Mouse (Mus musculus) stomach, embryonic 14.5 days (tissue): ENCODE results near the gene Mcrip1. TPM values are rescaled to one million over a fixed set of nuclear protein-coding genes. Genes with fewer than 3 reads are reported as not detected.
A peak's percentile ranks its signal among the peaks of the same experiment; 100 is the strongest.

Source experiments
- ATAC-seq: fragments of 200-750 bp; cut with Nextera tagmentation; 2 replicates; pipeline ENCODE4 v1.8.0; 2017; ENCODE audit warnings: low read depth, moderate TSS enrichment; ENCODE audit not compliant: insufficient number of reproducible peaks, insufficient read depth, low FRiP score
- H3K27ac ChIP-seq: fragments of 300-500 bp; sonication (generic); 2 replicates; pipeline ENCODE4 v1.5.1; 2014; ENCODE audit warnings: mild to moderate bottlenecking, low read length, moderate library complexity, mixed read lengths
- H3K27me3 ChIP-seq: fragments of 300-500 bp; sonication (generic); 2 replicates; pipeline ENCODE4 v1.6.1; 2014; ENCODE audit warnings: low read length, control low read depth, mixed read lengths; ENCODE audit not compliant: control insufficient read depth, insufficient read depth
- H3K36me3 ChIP-seq: fragments of 300-500 bp; sonication (generic); 2 replicates; pipeline ENCODE4 v1.6.1; 2014; ENCODE audit warnings: mild to moderate bottlenecking, control low read depth, low read length, moderate library complexity, mixed read lengths; ENCODE audit not compliant: control insufficient read depth, insufficient read depth
- H3K4me1 ChIP-seq: fragments of 300-500 bp; sonication (generic); 2 replicates; pipeline ENCODE4 v1.6.1; 2014; ENCODE audit warnings: low read length, control low read depth, mixed read lengths; ENCODE audit not compliant: control insufficient read depth, insufficient read depth
- H3K4me2 ChIP-seq: fragments of 300-500 bp; sonication (generic); replicated peaks from 2 replicates; pipeline ENCODE4 v1.6.1; 2014; ENCODE audit warnings: low read depth, low read length, control low read depth
- H3K4me3 ChIP-seq: fragments of 300-500 bp; sonication (generic); 2 replicates; pipeline ENCODE4 v1.5.1; 2014; ENCODE audit warnings: low read depth, low read length, control low read depth
- H3K9ac ChIP-seq: fragments of 300-500 bp; sonication (generic); replicated peaks from 2 replicates; pipeline ENCODE4 v1.6.1; 2014; ENCODE audit warnings: low read depth, mild to moderate bottlenecking, control low read depth, low read length, moderate library complexity, mixed read lengths
- H3K9me3 ChIP-seq: fragments of 300-500 bp; sonication (generic); 2 replicates; pipeline ENCODE4 v1.6.1; 2016; ENCODE audit warnings: low read depth, low read length, control low read depth; ENCODE audit not compliant: control insufficient read depth
- WGBS: fragments of 180-500 bp; shearing (Covaris S2); extraction: QIAGEN DNeasy Blood & Tissue Kit; methylation state at CpG from one replicate; pipeline ENCODE4 v1.1.7; 2014; 5-methylcytosine and 5-hydroxymethylcytosine counted together
- polyA plus RNA-seq: library from polyadenylated mRNA; unstranded; fragments of >200 nt; fragmentation: Nextera tagmentation; extraction: Ambion mirVana; gene quantifications from 2 replicates; pipeline ENCODE4 v1.2.1, GENCODE M21; 2014

Gene Mcrip1
- polyA plus RNA-seq, 1 experiment from 2014 or later = 239 TPM

- no peak overlapping the region for H3K4me2 ChIP-seq
- no peak overlapping the region for H3K9ac ChIP-seq
- no peaks in the 10 kb centered on the region for H3K9me3 ChIP-seq
- H3K27ac ChIP-seq = peak overlapping the region; percentile 79
- WGBS = 71% methylated on average over 9 of the region's 9 CpGs
- H3K4me3 ChIP-seq = no peak overlapping the region
- H3K4me1 ChIP-seq = peaks cover 10% of the 10 kb centered on the region
- no peak; the same call in 1 of the 2 replicates for ATAC-seq
- no peaks in the 10 kb centered on the region for H3K27me3 ChIP-seq
- no peaks in the 10 kb centered on the region for H3K36me3 ChIP-seq
These were observed 41.1 kb downstream of the Mcrip1 start for GRCm38 (mm10) chr11:120508290-120508870.

GRCm38 (mm10) chr11:120507611-120508289 lies 41.8 kb downstream of the Mcrip1 start:
- peak overlapping the region; percentile 79 for H3K27ac ChIP-seq
- peak; percentile 83 for ATAC-seq
- H3K36me3 ChIP-seq = no peaks in the 10 kb centered on the region
- H3K4me3 ChIP-seq = no peak overlapping the region
- no peak overlapping the region for H3K4me2 ChIP-seq
- 57% methylated on average over 13 of the region's 13 CpGs for WGBS
- H3K9me3 ChIP-seq = no peaks in the 10 kb centered on the region
- H3K4me1 ChIP-seq = peaks cover 10% of the 10 kb centered on the region
- no peaks in the 10 kb centered on the region for H3K27me3 ChIP-seq
- H3K9ac ChIP-seq = no peak overlapping the region

GRCm38 (mm10) chr11:120506899-120507298 lies 42.6 kb downstream of the Mcrip1 start:
- H3K4me1 ChIP-seq = peaks cover 10% of the 10 kb centered on the region
- peak overlapping the region; percentile 77 for H3K27ac ChIP-seq
- H3K36me3 ChIP-seq = no peaks in the 10 kb centered on the region
- no peak overlapping the region for H3K4me2 ChIP-seq
- no peaks in the 10 kb centered on the region for H3K9me3 ChIP-seq
- H3K27me3 ChIP-seq = no peaks in the 10 kb centered on the region
- ATAC-seq = peak; percentile 51
- no peak overlapping the region for H3K4me3 ChIP-seq
- no peak overlapping the region for H3K9ac ChIP-seq
- 61% methylated on average over 4 of the region's 4 CpGs for WGBS

GRCm38 (mm10) chr11:120505661-120506060 lies 43.9 kb downstream of the Mcrip1 start:
- Histone ChIP-seq H3K4me1 (peaks cover 10% of the 10 kb centered on the region), H3K27me3 (no peaks in the 10 kb centered on the region), H3K27ac (no peak overlapping the region), H3K4me2 (no peak overlapping the region), H3K36me3 (no peaks in the 10 kb centered on the region), H3K9ac (no peak overlapping the region), H3K4me3 (no peak overlapping the region), H3K9me3 (no peaks in the 10 kb centered on the region)
- WGBS = 77% methylated on average over 3 of the region's 3 CpGs
- no peak for ATAC-seq

GRCm38 (mm10) chr11:120501701-120502100 lies 47.8 kb downstream of the Mcrip1 start:
- peaks cover 4% of the 10 kb centered on the region; the same call in 1 of the 2 replicates for H3K4me1 ChIP-seq
- no peak overlapping the region for H3K4me2 ChIP-seq
- no peak overlapping the region for H3K27ac ChIP-seq
- H3K27me3 ChIP-seq = no peaks in the 10 kb centered on the region
- no peak overlapping the region for H3K4me3 ChIP-seq
- no peaks in the 10 kb centered on the region for H3K9me3 ChIP-seq
- no peak overlapping the region for H3K9ac ChIP-seq
- no peak for ATAC-seq
- peaks cover 16% of the 10 kb centered on the region for H3K36me3 ChIP-seq
- WGBS = 89% methylated on average over 4 of the region's 4 CpGs

GRCm38 (mm10) chr11:120501018-120501417 lies 48.5 kb downstream of the Mcrip1 start:
- no peaks in the 10 kb centered on the region for H3K27me3 ChIP-seq
- H3K9me3 ChIP-seq = no peaks in the 10 kb centered on the region
- 58% methylated on average over 6 of the region's 6 CpGs for WGBS
- no peaks in the 10 kb centered on the region for H3K4me1 ChIP-seq
- peaks cover 23% of the 10 kb centered on the region for H3K36me3 ChIP-seq
- H3K9ac ChIP-seq = no peak overlapping the region
- ATAC-seq = no peak
- no peak overlapping the region for H3K4me3 ChIP-seq
- H3K27ac ChIP-seq = no peak overlapping the region; the same call in 1 of the 2 replicates
- H3K4me2 ChIP-seq = no peak overlapping the region

- Histone ChIP-seq H3K27me3 (no peaks in the 10 kb centered on the region), H3K9me3 (no peaks in the 10 kb centered on the region), H3K4me3 (no peak overlapping the region), H3K4me1 (no peaks in the 10 kb centered on the region), H3K4me2 (no peak overlapping the region), H3K36me3 (peaks cover 29% of the 10 kb centered on the region), H3K9ac (no peak overlapping the region), H3K27ac (peak overlapping the region; percentile 78; the same call in 1 of the 2 replicates)
- 20% methylated on average over 3 of the region's 3 CpGs for WGBS
- peak; percentile 57; the same call in 1 of the 2 replicates for ATAC-seq
These were observed 49.2 kb downstream of the Mcrip1 start for GRCm38 (mm10) chr11:120500357-120500756.

GRCm38 (mm10) chr11:120499894-120500293 lies 49.6 kb downstream of the Mcrip1 start:
- WGBS = 71% methylated on average over 6 of the region's 6 CpGs
- H3K36me3 ChIP-seq = peaks cover 34% of the 10 kb centered on the region
- no peaks in the 10 kb centered on the region for H3K9me3 ChIP-seq
- H3K27me3 ChIP-seq = no peaks in the 10 kb centered on the region
- H3K27ac ChIP-seq = peak overlapping the region; percentile 78; the same call in 1 of the 2 replicates
- H3K4me1 ChIP-seq = no peaks in the 10 kb centered on the region
- H3K9ac ChIP-seq = no peak overlapping the region
- H3K4me3 ChIP-seq = no peak overlapping the region
- ATAC-seq = no peak
- H3K4me2 ChIP-seq = no peak overlapping the region
